Mouse (Mus musculus): ENCODE results near the gene Nup160. TPM values are rescaled to one million over a fixed set of nuclear protein-coding genes. Genes with fewer than 3 reads are reported as not detected.
A peak's percentile ranks its signal among the peaks of the same experiment; 100 is the strongest.

Nup160 gene
- total RNA-seq, 4 experiments from 2014 or later: 19.8 to 33.5 (median 23.4) TPM

GRCm38 (mm10) chr2:90745740-90746537 lies 68.9 kb downstream of the Nup160 start:
- no peak for DNase-seq

GRCm38 (mm10) chr2:90746538-90746865 lies 69.5 kb downstream of the Nup160 start:
- peak; percentile 23 for DNase-seq

- DNase-seq: no peak
These were observed 70.1 kb downstream of the Nup160 start for GRCm38 (mm10) chr2:90747131-90747530.

GRCm38 (mm10) chr2:90749676-90750459 lies 72.9 kb downstream of the Nup160 start:
- no peak for DNase-seq

- DNase-seq: no peak
These were observed 76.5 kb downstream of the Nup160 start for GRCm38 (mm10) chr2:90753565-90753964.

GRCm38 (mm10) chr2:90754188-90754587 lies 77.2 kb downstream of the Nup160 start:
- no peak for DNase-seq

- no peak for DNase-seq
These were observed 88.1 kb downstream of the Nup160 start for GRCm38 (mm10) chr2:90765123-90765522.

GRCm38 (mm10) chr2:90781323-90781722 lies 104.3 kb downstream of the Nup160 start:
- no peak for DNase-seq

GRCm38 (mm10) chr2:90781938-90782337 lies 104.9 kb downstream of the Nup160 start:
- DNase-seq: no peak

- peak; percentile 9 for DNase-seq
These were observed 105.4 kb downstream of the Nup160 start, which contains the start of gene Agbl2 for GRCm38 (mm10) chr2:90782458-90782857. Agbl2 (plus strand) TSS chr2:90782727.

GRCm38 (mm10) chr2:90782901-90783486 lies 106.0 kb downstream of the Nup160 start:
- DNase-seq: peak; percentile 19

Other genes starting within 250 kb of the Nup160 start
- gene Ptprj, start 96.6 kb upstream of the Nup160 start, total RNA-seq (2022): 10 to 100 TPM; 13.5 to 33.1 (median 23.3) TPM
- gene Fnbp4, start 68.2 kb downstream of the Nup160 start, total RNA-seq (2022): 100 to 1,000 TPM in 1 of 4 experiments, 10 to 100 TPM in 3; 42.9 to 112 (median 72.3) TPM
- gene Agbl2, start 105.5 kb downstream of the Nup160 start, total RNA-seq (2022): 1 to 10 TPM in 2 of 4 experiments, under 1 TPM in 2; 0.78 to 1.0 (median 1.00) TPM
- gene Mtch2, start 169.9 kb downstream of the Nup160 start, total RNA-seq (2022): 100 to 1,000 TPM; 136 to 235 (median 166) TPM
- gene C1qtnf4, start 208.6 kb downstream of the Nup160 start, total RNA-seq (2022): 1 to 10 TPM; 1.6 to 3.5 (median 2.8) TPM
- gene Kbtbd4, start 227.5 kb downstream of the Nup160 start, total RNA-seq (2022): 10 to 100 TPM; 41.4 to 48.0 (median 45.2) TPM
- 100 to 1,000 TPM; 308 to 467 (median 370) TPM for gene Ndufs3, start 227.6 kb downstream of the Nup160 start, total RNA-seq (2022)

Measured in adrenal gland, adult 8-10 months (tissue).